Mouse (Mus musculus) left cerebral cortex, postnatal 14 days (tissue): ENCODE measurements around the gene Sec61a2. TPM values are rescaled to one million over a fixed set of nuclear protein-coding genes. Genes with fewer than 3 reads are reported as not detected.

Source experiments
- total RNA-seq, 2 experiments: library from RNA; stranded (reverse); gene quantifications; 2 replicates each; pipeline ENCODE4 v1.2.3; 2021

Gene Sec61a2
- total RNA-seq, 2 experiments from 2014 or later: 116 to 123 TPM

Other genes with a start within 250 kb of the Sec61a2 start
- 100 to 1,000 TPM in 1 of 2 experiments, 10 to 100 TPM in 1; 97.7 to 107 TPM for gene Camk1d, start 180.9 kb downstream of the Sec61a2 start, total RNA-seq
- gene Nudt5, start 50.4 kb downstream of the Sec61a2 start, total RNA-seq: 10 to 100 TPM; 21.6 to 21.8 TPM
- gene Cdc123, start 50.3 kb downstream of the Sec61a2 start, total RNA-seq: 100 to 1,000 TPM; 123 to 133 TPM
- gene Gm13199, start 32.5 kb downstream of the Sec61a2 start, total RNA-seq: 1 to 10 TPM in 1 of 2 experiments, under 1 TPM in 1; 0.99 to 1.4 TPM
- gene Dhtkd1, start 47.4 kb upstream of the Sec61a2 start, total RNA-seq: 1 to 10 TPM; 6.6 to 8.6 TPM
- 10 to 100 TPM; 22.4 to 25.0 TPM for gene Upf2, start 56.0 kb upstream of the Sec61a2 start, total RNA-seq
- gene Proser2, start 234.8 kb upstream of the Sec61a2 start, total RNA-seq: 1 to 10 TPM; 3.1 to 4.5 TPM